Mouse (Mus musculus) limb, embryonic 14.5 days (tissue): ENCODE measurements around the gene Aff3. TPM values are rescaled to one million over a fixed set of nuclear protein-coding genes. Genes with fewer than 3 reads are reported as not detected.

Source experiments
- ATAC-seq: fragments of 200-750 bp; cut with Nextera tagmentation; 2 replicates; pipeline ENCODE4 v1.8.0; 2017; ENCODE audit warnings: low read depth, moderate number of reproducible peaks, moderate TSS enrichment; ENCODE audit not compliant: low FRiP score
- DNase-seq: peaks from one replicate; pipeline ENCODE4 v3.0.0-alpha.2; 2015; ENCODE audit warnings: low spot score
- H3K27ac ChIP-seq: fragments of 300-500 bp; sonication (generic); replicated peaks from 2 replicates; pipeline ENCODE4 v1.5.1; 2014; ENCODE audit warnings: low read depth, mild to moderate bottlenecking, low read length, moderate library complexity, mixed read lengths
- H3K27me3 ChIP-seq: fragments of 300-500 bp; sonication (generic); 2 replicates; pipeline ENCODE4 v1.6.1; 2014; ENCODE audit warnings: low read length, mixed read lengths; ENCODE audit not compliant: control insufficient read depth, insufficient read depth
- H3K36me3 ChIP-seq: fragments of 300-500 bp; sonication (generic); 2 replicates; pipeline ENCODE4 v1.6.1; 2014; ENCODE audit warnings: mild to moderate bottlenecking, low read length, moderate library complexity, mixed read lengths; ENCODE audit not compliant: control insufficient read depth, insufficient read depth
- H3K4me1 ChIP-seq: fragments of 300-500 bp; sonication (generic); 2 replicates; pipeline ENCODE4 v1.6.1; 2014; ENCODE audit warnings: antibody characterized with exemption, low read length, mixed read lengths; ENCODE audit not compliant: control insufficient read depth, insufficient read depth
- H3K4me2 ChIP-seq: fragments of 300-500 bp; sonication (generic); replicated peaks from 2 replicates; pipeline ENCODE4 v1.6.1; 2014; ENCODE audit warnings: low read depth, mild to moderate bottlenecking, low read length, moderate library complexity; ENCODE audit not compliant: severe bottlenecking
- H3K4me3 ChIP-seq: fragments of 300-500 bp; sonication (generic); replicated peaks from 2 replicates; pipeline ENCODE4 v1.5.1; 2014; ENCODE audit warnings: low read length
- H3K9ac ChIP-seq: fragments of 300-500 bp; sonication (generic); 2 replicates; pipeline ENCODE4 v1.6.1; 2014; ENCODE audit warnings: mild to moderate bottlenecking, low read depth, low read length, moderate library complexity; ENCODE audit not compliant: severe bottlenecking
- H3K9me3 ChIP-seq: fragments of 300-500 bp; sonication (generic); 2 replicates; pipeline ENCODE4 v1.6.1; 2016; ENCODE audit warnings: low read length; ENCODE audit not compliant: control insufficient read depth
- POLR2A ChIP-seq: fragments of 200-500 bp; IDR thresholded peaks from 2 replicates; pipeline ENCODE4 v1.8.0; 2012; ENCODE audit warnings: inconsistent platforms, mild to moderate bottlenecking, moderate library complexity, borderline replicate concordance; ENCODE audit not compliant: insufficient read depth, insufficient read length; ENCODE audit errors: extremely low read depth
- WGBS: fragments of 180-500 bp; shearing (Covaris S2); extraction: QIAGEN DNeasy Blood & Tissue Kit; methylation state at CpG from one replicate; pipeline ENCODE4 v1.1.7; 2014; 5-methylcytosine and 5-hydroxymethylcytosine counted together
- polyA plus RNA-seq, 2 experiments: library from polyadenylated mRNA; depleted of rRNA in 1 of 2; stranded (reverse) in 1 of 2; unstranded in 1 of 2; fragments of >200 nt; fragmentation: Nextera tagmentation in 1 of 2; extraction: Ambion mirVana in 1 of 2; gene quantifications; 2 replicates each; pipeline versions ENCODE4 v1.2.1 to v1.2.3; 2012 to 2014

Aff3 gene
- polyA plus RNA-seq, 2 experiments: 20.4 to 22.4 TPM

DNA sequence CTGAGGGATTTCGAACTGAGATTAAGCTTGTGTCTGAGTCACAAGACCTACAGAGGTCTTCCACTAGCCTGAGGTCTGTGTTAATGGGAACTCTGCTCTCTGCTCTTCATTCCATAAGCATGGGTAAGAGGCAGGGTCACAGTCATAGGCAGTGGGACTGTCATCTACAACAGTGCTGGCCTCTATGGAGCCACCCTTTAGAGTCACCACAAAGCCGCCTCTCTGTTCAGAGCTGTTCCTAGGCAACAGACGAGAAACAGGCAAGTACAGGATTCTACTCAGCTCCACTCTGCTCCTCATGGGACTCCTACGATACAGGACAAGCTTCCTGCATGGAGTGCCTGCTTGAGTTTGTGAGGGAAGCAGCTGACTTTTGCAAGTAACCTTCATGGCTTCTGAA is 371.9 kb downstream of the Aff3 start:
- Histone ChIP-seq H3K9me3 (no peaks in the 10 kb centered on the region), H3K4me3 (no peak overlapping the region), H3K9ac (no peak overlapping the region), H3K27ac (no peak overlapping the region), H3K4me2 (no peak overlapping the region), H3K27me3 (no peaks in the 10 kb centered on the region), H3K4me1 (peaks cover 5% of the 10 kb centered on the region; the same call in 1 of the 2 replicates), H3K36me3 (peaks cover 6% of the 10 kb centered on the region; the same call in 1 of the 2 replicates)
- DNase-seq: no peak
- 65% methylated on average over 4 of the region's 4 CpGs for WGBS
- no peak for TF ChIP-seq POLR2A
- ATAC-seq: no peak

DNA sequence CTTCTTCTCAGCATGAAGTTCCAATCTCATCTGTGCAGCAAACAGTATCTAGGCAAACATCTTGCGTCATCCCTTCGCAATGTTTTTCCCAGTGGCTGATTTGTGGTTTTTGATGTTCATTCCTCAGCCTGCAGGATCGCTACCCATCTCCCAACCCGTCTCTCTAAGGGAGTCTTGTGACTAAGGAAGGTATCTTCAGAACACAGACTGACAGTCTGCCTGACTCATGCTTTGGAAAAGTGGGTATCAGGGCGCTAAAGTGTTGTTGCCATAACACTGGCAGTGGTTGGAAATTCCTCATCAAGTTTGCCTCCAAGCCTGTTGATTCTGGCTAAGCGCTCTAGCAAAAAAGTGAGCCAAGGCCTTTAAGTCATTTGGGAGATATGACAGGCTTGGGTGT is 372.8 kb downstream of the Aff3 start:
- TF ChIP-seq POLR2A: no peak
- DNase-seq (no peak), ATAC-seq (no peak)
- Histone ChIP-seq H3K4me1 (peaks cover 5% of the 10 kb centered on the region; the same call in 1 of the 2 replicates), H3K27me3 (no peaks in the 10 kb centered on the region), H3K36me3 (peaks cover 6% of the 10 kb centered on the region; the same call in 1 of the 2 replicates), H3K27ac (no peak overlapping the region), H3K4me2 (no peak overlapping the region), H3K4me3 (no peak overlapping the region), H3K9me3 (no peaks in the 10 kb centered on the region), H3K9ac (no peak overlapping the region)
- WGBS: 93% methylated on average over 6 of the region's 6 CpGs

DNA sequence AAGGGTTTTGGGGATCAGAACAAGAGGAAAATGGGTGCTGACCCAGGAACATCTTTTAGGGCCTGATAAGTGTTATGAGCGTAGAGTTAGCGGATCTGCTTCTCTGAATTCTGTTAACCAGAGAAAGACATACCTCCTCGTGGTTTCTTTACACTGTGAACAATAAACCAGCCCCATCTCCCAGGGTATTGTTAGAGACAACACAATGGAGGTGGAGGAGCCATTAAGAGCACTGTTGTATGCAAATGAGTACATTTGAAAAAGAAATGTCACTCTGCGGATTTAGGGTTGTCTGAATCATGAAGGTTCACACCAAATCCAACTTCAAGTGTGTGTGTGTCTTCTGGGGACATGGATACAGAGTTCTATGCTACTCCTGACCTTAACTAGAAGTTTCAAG is 373.3 kb downstream of the Aff3 start:
- Histone ChIP-seq H3K4me2 (no peak overlapping the region), H3K4me1 (peaks cover 5% of the 10 kb centered on the region; the same call in 1 of the 2 replicates), H3K9ac (no peak overlapping the region), H3K4me3 (no peak overlapping the region), H3K9me3 (no peaks in the 10 kb centered on the region), H3K27ac (no peak overlapping the region), H3K27me3 (no peaks in the 10 kb centered on the region), H3K36me3 (peaks cover 6% of the 10 kb centered on the region; the same call in 1 of the 2 replicates)
- TF ChIP-seq POLR2A: no peak
- ATAC-seq (no peak), DNase-seq (no peak)
- WGBS: 86% methylated on average over 4 of the region's 4 CpGs

DNA sequence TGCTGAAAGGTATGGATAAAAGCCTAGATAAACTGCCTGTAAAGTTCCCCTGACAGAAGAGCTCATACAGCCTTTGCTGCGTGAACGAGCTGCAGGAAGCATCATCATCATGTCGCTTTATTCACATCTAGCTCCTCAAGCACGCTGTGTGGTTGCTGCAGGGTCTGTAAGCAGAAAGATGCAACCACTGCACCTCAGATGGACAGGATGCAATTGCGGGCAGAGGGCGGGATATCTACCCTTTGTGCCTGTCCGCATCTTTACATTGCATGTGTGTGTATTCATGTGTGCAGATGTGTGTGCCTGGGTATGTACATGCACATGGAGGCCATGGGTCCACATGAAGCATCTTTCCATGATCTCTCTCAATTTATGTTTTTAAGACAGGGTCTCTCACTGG is 373.9 kb downstream of the Aff3 start:
- H3K9me3 ChIP-seq: no peaks in the 10 kb centered on the region
- no peaks in the 10 kb centered on the region for H3K27me3 ChIP-seq
- DNase-seq (no peak), ATAC-seq (no peak)
- no peak overlapping the region for H3K4me2 ChIP-seq
- H3K9ac ChIP-seq: no peak overlapping the region
- H3K4me3 ChIP-seq: no peak overlapping the region
- H3K4me1 ChIP-seq: peaks cover 5% of the 10 kb centered on the region; the same call in 1 of the 2 replicates
- H3K27ac ChIP-seq: no peak overlapping the region
- no peak for TF ChIP-seq POLR2A
- 92% methylated on average over 7 of the region's 7 CpGs for WGBS
- H3K36me3 ChIP-seq: peaks cover 6% of the 10 kb centered on the region; the same call in 1 of the 2 replicates

DNA sequence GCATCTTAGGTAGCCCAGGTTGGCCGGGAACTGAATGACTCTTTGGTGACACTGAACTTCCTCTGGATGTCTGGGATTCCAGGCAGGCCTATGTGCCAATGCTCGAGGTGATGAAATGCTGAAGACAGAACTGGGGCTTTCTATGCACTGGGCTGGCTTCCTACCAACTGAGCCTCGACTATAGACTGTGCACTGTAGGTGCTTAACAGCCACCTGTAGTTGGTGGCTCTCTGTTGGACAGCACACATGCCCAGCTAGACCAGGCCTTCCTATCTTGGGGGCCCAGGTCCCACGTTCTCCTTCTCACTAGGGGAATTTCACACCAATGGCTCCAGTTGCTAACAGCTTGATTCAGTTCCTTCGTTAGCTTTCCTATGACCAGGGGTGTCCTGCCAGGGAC is 374.9 kb downstream of the Aff3 start:
- Histone ChIP-seq H3K9ac (no peak overlapping the region), H3K4me1 (no peaks in the 10 kb centered on the region), H3K4me3 (no peak overlapping the region), H3K4me2 (no peak overlapping the region), H3K27ac (no peak overlapping the region), H3K9me3 (no peaks in the 10 kb centered on the region), H3K36me3 (peaks cover 6% of the 10 kb centered on the region; the same call in 1 of the 2 replicates), H3K27me3 (no peaks in the 10 kb centered on the region)
- no peak for DNase-seq
- WGBS: 83% methylated on average over 5 of the region's 5 CpGs
- TF ChIP-seq POLR2A: no peak
- ATAC-seq: no peak

DNA sequence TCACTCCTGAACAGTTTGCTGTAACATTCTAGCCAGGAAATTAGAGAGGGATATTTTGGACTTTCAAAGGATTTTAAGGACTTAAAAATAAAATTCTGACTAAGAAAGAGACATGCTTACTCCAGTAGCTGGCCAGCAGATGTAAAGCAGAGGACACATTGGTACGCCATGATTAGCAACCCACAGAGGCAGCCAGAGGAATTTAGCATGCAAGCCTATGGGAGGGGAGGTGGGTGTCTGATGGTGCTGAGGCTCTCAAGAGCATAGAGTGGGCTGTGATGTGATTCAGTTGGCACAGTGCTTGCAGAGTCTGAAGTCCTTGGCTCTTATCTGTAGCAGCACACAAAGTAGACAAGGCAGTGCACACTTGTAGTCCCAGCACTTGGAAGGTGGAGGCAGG is 376.0 kb downstream of the Aff3 start:
- Histone ChIP-seq H3K4me2 (no peak overlapping the region), H3K9ac (no peak overlapping the region), H3K27ac (no peak overlapping the region), H3K9me3 (no peaks in the 10 kb centered on the region), H3K36me3 (peaks cover 6% of the 10 kb centered on the region; the same call in 1 of the 2 replicates), H3K4me3 (no peak overlapping the region), H3K27me3 (no peaks in the 10 kb centered on the region), H3K4me1 (no peaks in the 10 kb centered on the region)
- 100% methylated on average over 1 of the region's 1 CpGs for WGBS
- TF ChIP-seq POLR2A: no peak
- ATAC-seq: no peak
- no peak for DNase-seq
